Mouse (Mus musculus) urinary bladder, adult 2 months (tissue): Measurements from ENCODE around the gene Slc47a2. TPM values are rescaled to one million over a fixed set of nuclear protein-coding genes. Genes with fewer than 3 reads are reported as not detected.
"Not testable (repeated sequence)": the region's sequence is repeated elsewhere in the genome, so short reads cannot be mapped to it uniquely, and the experiment has no call there.

Experiments
- DNase-seq: peaks from one replicate; pipeline ENCODE4 v3.0.0; 2022; ENCODE audit warnings: low spot score
- polyA plus RNA-seq: library from polyadenylated mRNA; depleted of rRNA; stranded (reverse); fragments of >200 nt; gene quantifications from 2 replicates; pipeline ENCODE4 v1.2.3, GENCODE M21; 2012

Slc47a2 gene
- polyA plus RNA-seq, 1 experiment, result 0.41 TPM

DNA sequence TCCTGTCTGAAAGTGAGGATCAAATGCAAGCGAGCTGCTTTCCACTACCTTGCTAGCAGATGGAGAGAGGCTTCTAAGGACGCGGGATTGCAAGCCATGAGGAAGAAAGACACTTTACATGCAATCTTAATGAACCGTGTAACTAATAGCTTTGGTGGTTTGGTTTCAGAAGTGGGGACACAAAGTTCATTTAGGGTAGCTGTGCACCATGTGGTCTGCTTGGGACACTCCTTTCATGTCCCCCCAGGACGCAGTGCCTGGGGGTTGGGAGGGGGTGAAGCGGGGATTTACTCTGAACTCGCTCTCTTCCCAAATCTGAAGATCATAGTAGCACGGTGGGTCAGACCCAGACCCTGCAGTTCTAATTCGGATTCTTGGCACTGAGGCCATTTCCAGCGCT is 689 bp downstream of the Slc47a2 start:
- DNase-seq, result no peak

DNA sequence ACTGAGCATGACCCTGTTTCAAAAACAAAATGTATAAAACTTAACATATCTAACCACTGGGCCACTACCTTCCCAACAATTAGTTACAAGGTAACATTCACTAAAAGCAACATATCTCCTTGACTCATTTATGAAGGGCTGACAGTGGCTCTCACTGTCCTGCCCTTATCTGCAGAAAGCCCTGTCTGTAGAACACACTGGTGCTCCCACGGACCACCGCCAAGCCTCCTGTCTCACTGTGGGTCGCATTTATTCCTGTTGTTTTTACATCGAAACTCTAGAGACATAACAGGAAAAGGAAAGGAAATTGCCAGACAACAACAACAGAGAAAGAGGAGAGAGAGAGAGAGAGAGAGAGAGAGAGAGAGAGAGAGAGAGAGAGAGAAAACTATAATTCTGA is 1.4 kb downstream of the Slc47a2 start:
- no peak for DNase-seq

DNA sequence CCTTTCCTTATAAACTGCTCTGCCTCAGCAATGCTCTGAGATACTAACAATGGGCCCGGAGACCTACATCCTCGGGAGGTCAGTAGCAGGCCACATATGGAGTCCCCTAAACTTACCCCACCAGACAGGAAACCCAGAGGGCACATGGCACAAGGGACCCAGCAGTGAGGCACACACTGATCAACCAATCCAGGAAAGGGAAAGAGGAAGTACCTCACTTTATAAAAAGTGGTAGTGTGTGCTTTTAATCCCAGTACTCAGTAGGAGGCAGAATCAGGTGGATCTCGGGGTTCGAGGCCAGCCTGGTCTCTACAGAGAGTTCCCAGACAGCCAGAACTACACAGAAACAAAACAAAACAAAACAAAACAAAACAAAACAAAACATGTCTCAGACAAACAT is 2.3 kb downstream of the Slc47a2 start:
- no peak for DNase-seq

- DNase-seq, result no peak
Observed at GRCm38 (mm10) chr11:61337586-61337985, 5.1 kb downstream of the Slc47a2 start.

- no peak for DNase-seq
Observed at GRCm38 (mm10) chr11:61320904-61321687, 21.6 kb downstream of the Slc47a2 start.

- no peak for DNase-seq
Observed at GRCm38 (mm10) chr11:61319923-61320567, 22.6 kb downstream of the Slc47a2 start.

DNA sequence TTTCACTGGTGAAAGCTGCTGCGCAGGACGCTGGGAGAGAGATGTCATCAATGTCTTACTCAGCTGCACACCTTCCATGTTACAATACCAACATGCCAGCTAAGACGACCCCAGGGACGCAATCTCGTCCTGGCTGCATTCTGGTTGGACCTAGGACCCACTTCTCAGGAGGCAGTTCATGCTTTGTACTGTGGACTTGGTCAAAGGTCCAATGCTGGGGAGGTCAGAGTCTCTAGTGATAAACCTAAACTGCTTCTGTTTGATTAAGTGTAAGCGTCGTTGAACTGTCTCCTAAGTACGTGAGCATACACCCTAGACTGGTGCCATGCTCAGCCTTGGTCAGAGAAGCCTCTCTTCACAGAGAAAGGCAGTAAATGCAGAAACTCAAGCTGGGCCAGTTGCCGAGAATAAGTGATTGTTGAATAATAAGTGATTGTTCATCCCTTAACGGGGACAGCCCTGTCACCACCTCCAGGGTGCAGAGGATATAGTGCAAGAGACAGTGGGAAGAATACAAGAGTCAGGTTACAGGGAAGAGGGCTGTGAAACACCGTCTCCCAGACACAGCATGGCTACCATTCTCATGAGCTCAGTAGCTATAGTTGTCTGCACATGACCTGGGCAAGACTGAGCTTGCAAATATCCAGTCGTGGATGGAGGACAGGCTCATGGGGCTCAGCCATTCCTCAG is 23.3 kb downstream of the Slc47a2 start:
- no peak for DNase-seq

- no peak for DNase-seq
Observed at GRCm38 (mm10) chr11:61316864-61317263, 25.8 kb downstream of the Slc47a2 start.

DNA sequence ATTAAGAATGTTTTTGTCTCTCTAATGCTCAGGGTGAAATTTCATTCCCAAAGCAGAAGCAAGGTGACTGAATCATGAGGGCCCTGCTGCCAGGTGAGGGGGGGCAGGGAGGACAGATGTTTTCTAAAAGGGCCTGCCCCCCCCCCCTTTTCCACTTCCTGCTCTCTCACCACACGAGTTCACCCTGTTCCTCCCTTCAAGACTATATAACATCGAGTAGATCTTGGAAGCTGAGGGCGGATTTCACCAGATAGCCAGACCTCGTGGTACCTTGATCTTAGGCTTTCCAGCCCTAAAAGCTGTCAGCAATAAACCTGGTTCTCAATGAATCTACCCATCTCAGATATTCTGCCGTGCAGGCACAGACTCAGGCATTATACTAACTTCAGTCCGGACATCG is 32.3 kb downstream of the Slc47a2 start:
- DNase-seq, result no peak

GRCm38 (mm10) chr11:61309831-61310230 is 32.8 kb downstream of the Slc47a2 start:
- DNase-seq, result no peak

DNA sequence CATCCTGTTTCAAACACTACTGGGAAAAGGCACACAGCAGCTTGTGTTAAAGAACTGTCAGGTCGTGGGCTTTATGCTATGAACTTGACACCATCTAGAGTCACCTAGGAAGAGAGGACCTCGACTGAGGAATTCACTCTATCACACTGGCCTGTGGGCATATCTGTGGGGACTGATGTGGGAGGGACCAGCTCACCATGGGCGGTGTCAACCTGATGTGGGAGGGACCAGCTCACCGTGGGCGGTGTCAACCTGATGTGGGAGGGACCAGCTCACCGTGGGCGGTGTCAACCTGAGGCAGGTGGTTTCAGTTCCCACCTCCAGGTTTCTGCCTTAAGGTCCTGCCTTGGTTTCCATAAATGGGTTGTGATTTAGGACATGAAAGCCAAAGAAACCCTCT is 34.9 kb downstream of the Slc47a2 start:
- no peak for DNase-seq

GRCm38 (mm10) chr11:61305377-61305776 is 37.3 kb downstream of the Slc47a2 start:
- no peak for DNase-seq

- not testable (repeated sequence) for DNase-seq
Observed at GRCm38 (mm10) chr11:61304535-61304934, 38.1 kb downstream of the Slc47a2 start.

GRCm38 (mm10) chr11:61300716-61301392 is 41.8 kb downstream of the Slc47a2 start:
- no peak for DNase-seq

DNA sequence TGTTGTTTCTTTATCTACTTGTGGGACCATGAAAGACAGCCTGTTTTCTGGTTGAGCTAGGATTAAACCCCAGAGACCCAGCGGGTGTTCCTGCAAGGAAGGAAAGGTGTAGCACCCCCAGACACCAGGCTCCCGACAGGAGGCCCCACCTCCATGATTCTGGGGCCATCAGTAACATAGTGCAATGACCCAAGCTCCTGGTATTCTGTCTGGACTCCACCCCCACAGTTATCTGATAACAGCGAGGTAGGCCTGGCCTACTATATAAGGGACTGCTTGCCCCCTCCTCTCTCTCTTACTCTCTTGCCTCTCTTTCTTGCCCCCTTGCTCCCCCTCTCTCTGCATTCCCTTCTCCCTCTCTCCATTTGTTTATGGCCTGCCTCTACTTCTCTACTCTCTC is 42.5 kb downstream of the Slc47a2 start:
- no peak for DNase-seq

- no peak for DNase-seq
Observed at GRCm38 (mm10) chr11:61297901-61298300, 44.8 kb downstream of the Slc47a2 start.

- no peak for DNase-seq
Observed at GRCm38 (mm10) chr11:61297326-61297725, 45.3 kb downstream of the Slc47a2 start.

GRCm38 (mm10) chr11:61296556-61296955 is 46.1 kb downstream of the Slc47a2 start:
- DNase-seq, result no peak

GRCm38 (mm10) chr11:61295556-61295955 is 47.1 kb downstream of the Slc47a2 start:
- no peak for DNase-seq

GRCm38 (mm10) chr11:61294431-61294830 is 48.2 kb downstream of the Slc47a2 start:
- no peak for DNase-seq

GRCm38 (mm10) chr11:61293251-61293650 is 49.4 kb downstream of the Slc47a2 start:
- DNase-seq, result no peak

GRCm38 (mm10) chr11:61284323-61284722 is 58.3 kb downstream of the Slc47a2 start:
- DNase-seq, result no peak
